Mouse (Mus musculus): ENCODE results near the gene Acsbg2. TPM values are rescaled to one million over a fixed set of nuclear protein-coding genes. Genes with fewer than 3 reads are reported as not detected.
"Not testable (repeated sequence)": the region's sequence is repeated elsewhere in the genome, so short reads cannot be mapped to it uniquely, and the experiment has no call there.

Gene Acsbg2
- polyA plus RNA-seq (2014; fragmentation: Nextera tagmentation; extraction: Ambion mirVana) = not detected in 2 replicates

DNA sequence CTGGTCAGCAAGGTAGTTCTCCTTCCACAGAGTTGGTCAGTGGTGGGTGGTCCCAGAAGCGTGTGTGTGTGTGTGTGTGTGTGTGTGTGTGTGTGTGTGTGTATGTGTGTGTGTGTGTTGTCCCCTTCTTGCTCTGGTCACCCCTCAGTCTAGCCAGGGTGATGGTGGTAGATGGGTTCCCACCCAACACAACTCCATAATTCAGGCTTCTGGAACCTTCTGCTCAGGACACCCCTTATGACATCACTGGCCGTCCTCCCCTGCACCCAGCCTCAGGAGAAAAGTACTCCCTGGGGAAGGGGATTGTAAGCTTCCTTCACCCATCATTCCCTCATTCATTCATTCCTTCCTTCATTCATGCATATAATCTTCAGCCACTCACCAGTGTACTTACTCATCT is at the start of gene Acsbg2:
Gene Acsbg2, minus strand, starts transcription at position 211 of the 400 bp plus-strand sequence.
- Histone ChIP-seq H3K4me1 (ENCODE audit: insufficient read depth) (no peaks in the 10 kb centered on the region), H3K9me3 (ENCODE audit: low read depth, low read length) (no peaks in the 10 kb centered on the region), H3K4me3 (ENCODE audit: low read depth, low read length) (no peak within 1 kb of the TSS), H3K4me2 (no peak within 1 kb of the TSS), H3K27ac (ENCODE audit: low read depth) (no peak within 1 kb of the TSS), H3K27me3 (ENCODE audit: insufficient read depth, low read length) (no peaks in the 10 kb centered on the region), H3K36me3 (ENCODE audit: insufficient read depth) (no peaks in the 10 kb centered on the region), H3K9ac (no peak within 1 kb of the TSS)
- 75% methylated on average over 2 of the region's 2 CpGs for WGBS
- ATAC-seq (ENCODE audit: insufficient read depth) = no peak
- no peak for TF ChIP-seq CTCF (IDR thresholded peaks at IDR 0.05; ENCODE audit: low read depth)
- DNase-seq = no peak

DNA sequence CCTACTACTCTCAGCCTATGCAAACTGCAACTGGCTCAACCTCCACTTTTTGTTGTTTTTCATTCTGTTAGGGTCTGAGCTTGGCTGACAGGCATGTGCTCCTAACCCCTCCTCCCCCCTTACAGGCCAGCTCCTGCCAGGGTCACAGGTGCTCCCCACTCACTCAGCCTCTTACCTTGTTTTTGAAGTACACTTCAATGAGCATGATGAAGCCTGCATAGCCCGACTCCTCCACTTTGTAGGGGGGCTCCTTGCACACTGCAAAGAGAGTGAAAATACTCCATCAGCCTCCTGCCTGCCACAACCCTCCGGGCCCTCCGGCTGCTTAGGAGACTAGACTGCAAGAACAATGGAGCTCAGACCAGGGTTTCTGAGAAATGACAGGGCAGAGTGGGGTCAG is 45.5 kb upstream of the Acsbg2 start:
- no peak for TF ChIP-seq CTCF (IDR thresholded peaks at IDR 0.05; ENCODE audit: low read depth)
- peaks cover 74% of the 10 kb centered on the region for H3K36me3 ChIP-seq (ENCODE audit: insufficient read depth)
- no peak overlapping the region for H3K9ac ChIP-seq
- DNase-seq (no peak), ATAC-seq (ENCODE audit: insufficient read depth) (peak; percentile 8)
- H3K27me3 ChIP-seq (ENCODE audit: insufficient read depth, low read length) = no peaks in the 10 kb centered on the region
- no peaks in the 10 kb centered on the region for H3K4me1 ChIP-seq (ENCODE audit: insufficient read depth)
- WGBS = 70% methylated on average over 3 of the region's 3 CpGs
- no peaks in the 10 kb centered on the region for H3K9me3 ChIP-seq (ENCODE audit: low read depth, low read length)
- H3K4me2 ChIP-seq = no peak overlapping the region
- H3K4me3 ChIP-seq (ENCODE audit: low read depth, low read length) = no peak overlapping the region
- no peak overlapping the region for H3K27ac ChIP-seq (ENCODE audit: low read depth)

DNA sequence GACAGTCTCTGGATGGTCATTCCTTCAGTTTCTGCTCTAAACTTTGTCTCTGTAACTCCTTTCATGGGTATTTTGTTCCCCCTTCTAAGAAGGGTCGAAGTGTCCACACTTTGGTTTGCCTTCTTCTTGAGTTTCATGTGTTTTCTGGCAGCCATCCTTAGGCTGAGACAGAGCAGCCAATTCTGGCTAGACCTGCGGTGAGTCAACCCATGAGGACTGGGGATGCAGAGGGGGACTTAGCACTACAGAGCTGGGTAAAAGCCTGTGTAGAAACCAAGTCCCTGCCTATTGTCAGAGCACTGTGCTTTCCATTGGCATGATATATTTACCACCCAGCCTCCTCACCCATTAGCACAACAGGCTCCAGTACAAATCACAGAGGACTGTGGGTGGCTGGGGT is 42.9 kb upstream of the Acsbg2 start:
- Histone ChIP-seq H3K27me3 (ENCODE audit: insufficient read depth, low read length) (no peaks in the 10 kb centered on the region), H3K9ac (no peak overlapping the region), H3K4me3 (ENCODE audit: low read depth, low read length) (no peak overlapping the region), H3K9me3 (ENCODE audit: low read depth, low read length) (no peaks in the 10 kb centered on the region), H3K4me1 (ENCODE audit: insufficient read depth) (no peaks in the 10 kb centered on the region), H3K27ac (ENCODE audit: low read depth) (no peak overlapping the region), H3K36me3 (ENCODE audit: insufficient read depth) (peaks cover 74% of the 10 kb centered on the region), H3K4me2 (no peak overlapping the region)
- 92% methylated on average over 2 of the region's 2 CpGs for WGBS
- TF ChIP-seq CTCF (IDR thresholded peaks at IDR 0.05; ENCODE audit: low read depth) = no peak
- DNase-seq (no peak), ATAC-seq (ENCODE audit: insufficient read depth) (no peak)

DNA sequence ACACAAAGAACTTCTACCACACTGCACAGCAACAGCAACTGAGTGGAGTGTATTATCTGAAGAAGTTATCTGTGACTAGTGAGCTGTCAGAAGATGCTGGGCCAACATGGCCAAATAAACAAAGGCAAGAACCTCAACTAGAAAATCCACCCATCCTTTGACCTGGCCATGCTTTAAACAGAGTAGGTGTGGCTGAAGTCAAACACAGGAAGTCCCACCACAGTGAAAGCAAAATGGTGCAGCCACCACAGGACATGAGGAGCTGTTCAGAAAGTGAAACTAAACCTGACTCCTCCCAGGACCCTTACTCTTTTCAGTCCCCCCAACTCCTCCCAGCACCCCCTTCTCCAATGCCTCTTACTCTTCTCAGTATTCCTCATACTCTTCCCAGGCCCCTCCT is 39.2 kb upstream of the Acsbg2 start:
- no peaks in the 10 kb centered on the region for H3K27me3 ChIP-seq (ENCODE audit: insufficient read depth, low read length)
- ATAC-seq (ENCODE audit: insufficient read depth) = no peak
- no peak overlapping the region for H3K9ac ChIP-seq
- DNase-seq = no peak
- H3K4me1 ChIP-seq (ENCODE audit: insufficient read depth) = no peaks in the 10 kb centered on the region
- no peak overlapping the region for H3K4me2 ChIP-seq
- no peak overlapping the region for H3K27ac ChIP-seq (ENCODE audit: low read depth)
- no peak for TF ChIP-seq CTCF (IDR thresholded peaks at IDR 0.05; ENCODE audit: low read depth)
- H3K9me3 ChIP-seq (ENCODE audit: low read depth, low read length) = no peaks in the 10 kb centered on the region
- peaks cover 52% of the 10 kb centered on the region for H3K36me3 ChIP-seq (ENCODE audit: insufficient read depth)
- H3K4me3 ChIP-seq (ENCODE audit: low read depth, low read length) = no peak overlapping the region

DNA sequence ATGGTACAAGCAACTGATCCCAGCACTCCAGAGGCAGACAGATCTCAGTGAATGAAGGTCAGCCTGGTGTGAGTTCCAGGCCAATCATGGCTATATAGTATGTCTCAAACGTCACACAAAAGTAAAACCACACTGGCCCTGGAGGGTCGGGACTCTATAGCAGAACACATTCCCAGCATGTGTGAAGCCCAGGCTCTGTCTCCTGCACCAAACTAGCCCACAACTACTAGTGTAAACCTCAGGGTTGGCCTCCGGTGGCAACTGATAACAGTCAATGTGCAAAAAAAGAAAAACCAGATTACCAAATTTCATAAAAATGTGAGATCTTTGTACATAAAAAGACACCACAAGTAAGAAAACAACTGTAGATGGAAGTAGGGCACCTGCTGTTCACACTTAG is 38.8 kb upstream of the Acsbg2 start:
- H3K9me3 ChIP-seq (ENCODE audit: low read depth, low read length) = no peaks in the 10 kb centered on the region
- ATAC-seq (ENCODE audit: insufficient read depth) = no peak
- 61% methylated on average over 3 of the region's 3 CpGs for WGBS
- H3K4me1 ChIP-seq (ENCODE audit: insufficient read depth) = peaks cover 4% of the 10 kb centered on the region; the same call in 1 of the 2 replicates
- no peak overlapping the region for H3K27ac ChIP-seq (ENCODE audit: low read depth)
- TF ChIP-seq CTCF (IDR thresholded peaks at IDR 0.05; ENCODE audit: low read depth) = no peak
- H3K36me3 ChIP-seq (ENCODE audit: insufficient read depth) = peaks cover 50% of the 10 kb centered on the region
- DNase-seq = no peak
- no peak overlapping the region for H3K4me2 ChIP-seq
- H3K27me3 ChIP-seq (ENCODE audit: insufficient read depth, low read length) = no peaks in the 10 kb centered on the region
- H3K9ac ChIP-seq = no peak overlapping the region
- H3K4me3 ChIP-seq (ENCODE audit: low read depth, low read length) = no peak overlapping the region

DNA sequence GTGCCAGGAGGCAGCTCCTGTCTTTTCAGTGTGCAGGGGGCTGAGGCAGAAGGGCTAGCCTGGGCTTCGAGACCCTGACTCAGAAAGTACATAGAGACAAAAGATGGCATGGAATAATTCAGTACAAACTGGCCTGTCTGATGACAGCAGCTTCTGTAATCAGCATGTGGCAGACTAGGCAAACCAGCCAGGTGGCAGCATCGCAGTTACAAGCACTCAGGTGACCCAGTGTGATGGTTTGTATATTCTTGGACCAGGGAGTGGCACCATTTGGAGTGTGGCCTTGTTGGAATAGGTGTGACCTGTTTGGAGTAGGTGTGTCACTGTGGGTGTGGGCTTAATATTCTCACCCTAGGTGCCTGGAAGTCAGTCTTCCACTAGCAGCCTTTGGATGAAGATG is 35.5 kb upstream of the Acsbg2 start:
- not testable (repeated sequence) for ATAC-seq (ENCODE audit: insufficient read depth); DNase-seq; H3K27me3 ChIP-seq (ENCODE audit: insufficient read depth, low read length); H3K9ac ChIP-seq; H3K27ac ChIP-seq (ENCODE audit: low read depth); H3K4me2 ChIP-seq; H3K4me3 ChIP-seq (ENCODE audit: low read depth, low read length); H3K9me3 ChIP-seq (ENCODE audit: low read depth, low read length)
- WGBS = 83% methylated on average over 2 of the region's 2 CpGs
- peaks cover 13% of the 10 kb centered on the region; the same call in 1 of the 2 replicates for H3K4me1 ChIP-seq (ENCODE audit: insufficient read depth)
- H3K36me3 ChIP-seq (ENCODE audit: insufficient read depth) = peaks cover 44% of the 10 kb centered on the region

DNA sequence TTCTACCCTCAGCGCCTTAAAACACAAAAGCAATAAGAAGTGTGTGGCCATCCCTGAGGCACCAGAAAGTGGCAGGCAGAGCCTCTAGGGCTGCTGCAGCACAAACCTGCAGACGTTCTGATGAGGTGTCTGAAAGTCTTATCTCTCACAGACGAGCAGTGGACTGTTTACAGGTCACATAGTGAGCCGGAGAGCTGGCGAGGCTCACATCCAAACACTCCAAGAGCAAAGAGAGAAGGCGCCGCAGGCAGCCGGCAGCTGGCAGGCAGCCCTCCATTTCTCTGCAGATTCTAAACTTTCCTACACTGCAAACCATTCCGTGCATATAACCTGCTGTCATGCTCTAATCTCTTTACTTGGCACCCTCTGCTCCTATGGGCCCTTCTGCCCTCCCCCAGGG is 33.6 kb upstream of the Acsbg2 start:
- Histone ChIP-seq H3K9ac (no peak overlapping the region; the same call in 1 of the 2 replicates), H3K4me3 (ENCODE audit: low read depth, low read length) (no peak overlapping the region), H3K4me1 (ENCODE audit: insufficient read depth) (peaks cover 13% of the 10 kb centered on the region; the same call in 1 of the 2 replicates), H3K4me2 (peak overlapping the region; percentile 32; the same call in 1 of the 2 replicates), H3K27ac (ENCODE audit: low read depth) (peak overlapping the region; percentile 27; the same call in 1 of the 2 replicates), H3K36me3 (ENCODE audit: insufficient read depth) (peaks cover 54% of the 10 kb centered on the region), H3K9me3 (ENCODE audit: low read depth, low read length) (no peaks in the 10 kb centered on the region), H3K27me3 (ENCODE audit: insufficient read depth, low read length) (no peaks in the 10 kb centered on the region)
- TF ChIP-seq CTCF (IDR thresholded peaks at IDR 0.05; ENCODE audit: low read depth) = no peak
- ATAC-seq (ENCODE audit: insufficient read depth) (peak; percentile 72), DNase-seq (peak; percentile 74)
- 15% methylated on average over 9 of the region's 9 CpGs for WGBS

DNA sequence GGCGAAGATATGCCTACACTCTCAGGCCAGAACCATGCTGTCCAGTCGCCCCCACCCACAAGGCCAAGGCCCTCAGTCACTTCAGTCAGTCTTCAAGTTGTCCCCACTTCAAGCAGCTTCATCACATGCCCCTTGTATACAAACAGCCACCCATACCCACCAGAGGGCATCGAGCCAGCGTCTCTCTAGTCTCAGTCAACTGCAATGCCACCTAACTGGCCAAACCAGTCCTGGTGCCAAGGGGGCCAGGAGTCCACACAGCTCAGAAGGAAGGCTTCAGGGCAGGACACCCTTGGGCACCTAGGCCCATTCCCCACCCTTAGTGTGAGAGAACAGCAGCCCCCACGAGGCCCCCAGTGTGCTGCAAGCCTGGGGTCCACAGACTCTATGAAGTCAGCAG is 32.8 kb upstream of the Acsbg2 start:
- Histone ChIP-seq H3K9me3 (ENCODE audit: low read depth, low read length) (no peaks in the 10 kb centered on the region), H3K27ac (ENCODE audit: low read depth) (no peak overlapping the region; the same call in 1 of the 2 replicates), H3K4me3 (ENCODE audit: low read depth, low read length) (no peak overlapping the region), H3K27me3 (ENCODE audit: insufficient read depth, low read length) (no peaks in the 10 kb centered on the region), H3K36me3 (ENCODE audit: insufficient read depth) (peaks cover 55% of the 10 kb centered on the region), H3K4me2 (no peak overlapping the region), H3K4me1 (ENCODE audit: insufficient read depth) (peaks cover 13% of the 10 kb centered on the region; the same call in 1 of the 2 replicates), H3K9ac (no peak overlapping the region)
- TF ChIP-seq CTCF (IDR thresholded peaks at IDR 0.05; ENCODE audit: low read depth) = peak; percentile 18; the same call in 1 of the 2 replicates
- DNase-seq = peak; percentile 56
- WGBS = 67% methylated on average over 5 of the region's 5 CpGs
- peak; percentile 44; the same call in 1 of the 2 replicates for ATAC-seq (ENCODE audit: insufficient read depth)
